Mouse (Mus musculus): ENCODE data around the gene Trex2.

- TF ChIP-seq USF2 (IDR thresholded peaks at IDR 0.05; ENCODE audit: borderline replicate concordance in 1 of 2, insufficient read depth in 1 of 2, low read depth in 1 of 2, low read length in 2 of 2) (no peak), POLR2A (IDR thresholded peaks at IDR 0.05; ENCODE audit: control insufficient read depth in 1 of 2, insufficient read depth in 1 of 2, low read depth in 1 of 2, low read length in 2 of 2, poor library complexity in 1 of 2) (no peak), ZNF384 (IDR thresholded peaks at IDR 0.05; ENCODE audit: low read depth, low read length) (no peak), CTCF (IDR thresholded peaks at IDR 0.05 in 2 of 3, conservative IDR thresholded peaks at IDR 0.05 in 1 of 3; ENCODE audit: control insufficient read depth in 1 of 3, insufficient read depth in 1 of 3, low read depth in 2 of 3, low read length in 3 of 3, poor library complexity in 1 of 3, severe bottlenecking in 1 of 3) (no peak), NRF1 (IDR thresholded peaks at IDR 0.05; ENCODE audit: insufficient read depth, low read depth, low read length, poor library complexity, severe bottlenecking) (no peak), ZC3H11A (IDR thresholded peaks at IDR 0.05; ENCODE audit: low read depth, low read length) (no peak), HCFC1 (IDR thresholded peaks at IDR 0.05; ENCODE audit: low read depth, low read length) (no peak), EP300 (IDR thresholded peaks at IDR 0.05; ENCODE audit: low read depth in 1 of 2, low read length in 2 of 2) (no peak)
These were observed 2.3 kb downstream of the Trex2 start for GRCm38 (mm10) chrX:73432850-73433249.
